Mouse (Mus musculus) G1E (cell line): ENCODE data around the gene Slc8b1.

Source experiments
- CTCF ChIP-seq: IDR thresholded peaks from 2 replicates; pipeline ENCODE4 v1.5.1; 2012; ENCODE audit warnings: low read depth, low read length, inconsistent platforms, mixed read lengths
- GATA1 ChIP-seq: IDR thresholded peaks from 2 replicates; pipeline ENCODE4 v1.6.1; 2012; ENCODE audit warnings: borderline replicate concordance, low read length, inconsistent platforms, mixed read lengths

- TF ChIP-seq CTCF (no peak), GATA1 (no peak)
These were observed 14.8 kb downstream of the Slc8b1 start for GRCm38 (mm10) chr5:120525737-120526136.
